Mouse (Mus musculus) kidney, adult 8-10 months (tissue): ENCODE measurements around the gene Lrba.

Experiments used
- DNase-seq, 2 experiments: peaks; one replicate each; pipeline ENCODE4 v3.0.0; 2022

Lrba gene

DNA sequence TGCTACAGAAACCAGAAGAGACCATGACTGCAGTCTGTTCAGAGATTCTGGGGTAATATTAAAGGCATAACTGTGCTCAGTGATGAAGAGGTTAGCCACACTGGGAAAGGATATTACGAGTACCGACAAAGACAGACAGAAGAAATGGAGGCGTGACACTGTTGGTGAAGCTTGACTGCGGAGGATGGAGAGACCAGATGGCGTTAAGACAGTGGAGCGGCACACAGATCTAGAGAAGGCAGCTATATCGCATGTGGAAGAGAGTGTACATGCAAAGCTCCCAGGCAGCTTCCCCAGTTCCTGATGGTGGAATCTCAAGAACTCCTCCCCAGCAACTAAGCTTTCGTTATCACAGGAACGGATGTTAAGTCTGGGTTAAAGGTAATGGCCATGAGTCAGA, 579.8 kb downstream of the Lrba start:
- no peak for DNase-seq

DNA sequence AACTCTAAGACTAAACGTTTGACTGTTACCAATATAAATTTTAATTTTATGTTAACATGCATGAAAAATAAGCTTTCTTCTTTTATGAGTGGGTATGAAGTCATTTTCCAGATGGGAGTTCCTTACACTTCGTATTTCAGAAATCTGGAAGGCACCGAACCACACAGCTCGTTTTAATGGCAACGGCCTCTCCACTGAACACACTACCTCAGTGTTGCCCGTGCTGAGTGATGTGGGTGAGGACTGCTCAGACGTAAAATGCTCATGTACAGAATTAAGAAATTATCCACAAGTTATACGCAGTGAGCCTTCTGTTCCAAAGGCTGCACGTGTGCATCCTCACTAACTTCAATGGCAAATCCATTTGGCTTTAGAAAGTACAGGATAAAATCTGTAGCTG, 582.4 kb downstream of the Lrba start:
- no peak for DNase-seq

DNA sequence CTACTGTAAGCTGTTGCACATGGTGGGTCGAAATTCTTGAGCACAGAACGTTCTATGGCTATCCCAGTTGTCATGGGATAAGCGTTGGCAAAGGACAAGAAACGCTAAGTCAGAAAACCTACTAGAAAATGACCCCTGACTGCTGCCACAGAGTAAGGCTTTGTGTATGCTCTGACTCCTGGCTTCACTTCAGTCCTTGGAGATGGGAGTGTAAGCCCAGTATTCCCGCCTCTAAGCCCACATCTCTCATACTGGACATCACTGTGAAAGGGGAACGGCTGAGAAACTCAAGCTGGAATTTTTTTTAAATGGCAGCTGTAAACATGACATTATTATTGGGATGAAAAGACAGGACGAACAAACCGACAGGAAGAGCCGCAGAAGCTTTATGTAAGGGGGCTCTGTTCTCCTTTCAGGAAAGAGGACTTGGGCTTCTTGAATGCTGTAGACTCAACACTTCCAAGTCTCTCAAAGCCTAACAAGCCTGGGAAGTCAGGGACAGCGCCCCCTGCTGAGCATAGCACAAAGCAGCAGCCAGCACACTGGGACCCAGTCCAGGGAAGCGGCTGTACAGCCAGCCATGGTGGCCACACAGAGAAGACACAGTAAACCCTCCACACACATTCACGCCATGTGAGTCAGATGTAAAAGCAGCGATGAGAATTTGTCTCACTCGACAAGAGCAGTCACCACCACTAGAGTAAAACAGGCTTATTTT, 583.4 kb downstream of the Lrba start:
- no peak for DNase-seq

GRCm38 (mm10) chr3:86809199-86809598, 584.7 kb downstream of the Lrba start:
- DNase-seq: no peak

DNA sequence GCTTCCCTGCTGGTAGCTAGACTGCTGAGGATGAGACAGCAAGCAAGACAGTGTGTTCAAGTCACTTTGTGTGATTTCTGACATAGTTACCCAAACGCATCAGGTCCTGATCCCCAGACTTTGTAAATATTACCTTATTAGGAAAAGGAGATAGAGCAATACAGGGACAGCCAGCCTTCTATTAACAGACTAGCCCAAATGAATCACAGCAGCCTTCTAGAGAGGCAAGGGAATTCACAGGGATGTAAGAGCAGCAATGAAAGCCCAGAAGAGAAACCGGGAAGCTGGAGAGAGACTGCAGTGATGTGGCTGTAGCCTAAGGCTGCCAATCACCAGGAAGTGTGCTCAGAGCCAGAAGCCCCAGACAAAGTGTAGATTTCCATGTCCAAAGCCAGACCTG, 585.2 kb downstream of the Lrba start:
- no peak for DNase-seq

DNA sequence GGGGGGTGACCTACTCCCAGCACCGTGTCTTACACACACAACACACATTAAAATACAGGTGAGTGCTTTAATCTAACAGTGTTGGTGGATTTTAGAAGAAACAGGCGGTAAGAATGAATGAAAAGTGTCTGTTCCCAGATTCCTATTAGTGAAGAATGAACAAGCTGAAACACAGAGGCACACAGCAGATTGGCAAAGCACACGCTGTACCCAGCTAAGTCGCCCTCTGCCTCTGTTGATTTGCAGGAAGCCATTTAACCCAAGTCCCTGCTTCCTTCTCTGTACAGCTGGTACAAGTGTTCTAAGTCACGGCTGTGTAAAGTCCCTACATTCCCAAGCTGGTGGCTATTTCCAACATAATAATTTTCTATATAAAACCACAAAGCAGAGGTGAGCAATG, 586.4 kb downstream of the Lrba start:
- no peak for DNase-seq

DNA sequence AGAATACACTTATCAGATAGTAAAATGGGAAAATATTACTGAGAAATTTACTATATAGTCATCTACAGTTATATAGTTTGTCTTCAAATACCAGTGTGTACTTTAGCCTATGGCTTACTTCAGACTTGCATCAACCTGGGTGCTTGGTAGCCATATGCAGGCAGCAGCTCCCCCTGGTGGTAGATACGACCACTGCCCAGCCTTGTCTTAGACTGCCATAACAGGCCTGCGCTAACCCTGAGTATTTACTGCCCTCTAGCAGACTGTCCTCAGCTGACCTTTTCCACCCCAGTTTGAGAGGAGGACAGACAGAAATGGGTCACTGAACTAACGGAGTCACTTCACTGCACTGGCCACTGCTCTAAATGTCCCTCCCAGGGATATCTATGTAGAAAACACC, 588.2 kb downstream of the Lrba start:
- DNase-seq: peak; percentile 83 to 87

GRCm38 (mm10) chr3:86818001-86818585, 593.6 kb downstream of the Lrba start:
- peak in 1 of 2 experiments; percentile 22 for DNase-seq

GRCm38 (mm10) chr3:86819372-86819771, 594.9 kb downstream of the Lrba start:
- no peak for DNase-seq

DNA sequence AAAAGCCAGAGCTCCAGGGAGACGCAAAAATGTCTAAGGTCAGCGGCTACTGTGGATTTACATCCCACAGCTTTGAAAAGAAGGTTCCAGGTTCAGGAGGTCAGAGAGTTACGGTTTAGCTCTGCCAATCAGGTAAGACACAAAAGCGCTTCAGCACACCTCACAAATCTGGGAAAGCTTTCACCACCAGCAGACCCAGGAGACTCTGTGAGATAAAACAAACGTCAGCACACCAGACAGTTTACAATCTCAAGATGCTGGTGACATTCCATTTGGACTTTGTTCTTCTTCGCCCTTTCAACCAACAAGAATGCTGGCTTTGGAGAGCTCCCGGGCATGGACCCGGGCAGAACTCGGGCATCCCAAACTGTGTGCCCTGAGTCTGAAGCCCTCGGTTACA, 595.9 kb downstream of the Lrba start:
- peak; percentile 40 to 74 for DNase-seq

GRCm38 (mm10) chr3:86821383-86821782, 596.9 kb downstream of the Lrba start:
- DNase-seq: peak; percentile 57 to 73

DNA sequence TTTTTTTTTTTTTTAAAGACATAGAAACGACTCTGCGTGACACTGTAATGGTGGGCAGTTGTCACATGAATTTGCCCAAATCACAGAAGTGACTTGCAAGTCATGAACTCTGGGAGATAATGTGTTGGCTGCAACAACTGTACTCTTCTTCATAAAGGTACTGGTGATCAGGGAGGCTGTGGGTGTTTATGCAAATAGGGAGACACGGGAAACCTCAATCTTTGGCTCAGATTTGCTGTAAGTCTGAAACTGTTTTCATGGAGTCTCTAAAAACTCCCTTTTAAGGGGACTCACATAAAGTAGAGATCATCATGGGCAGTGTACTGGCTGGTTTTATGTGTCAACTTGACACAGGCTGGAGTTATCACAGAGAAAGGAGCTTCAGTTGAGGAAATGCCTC, 603.0 kb downstream of the Lrba start:
- DNase-seq: no peak

- DNase-seq: no peak
Observed at GRCm38 (mm10) chr3:86832115-86832514, 607.6 kb downstream of the Lrba start.
